Mouse (Mus musculus) C2C12 (cell line): ENCODE measurements around the gene Hvcn1. TPM values are rescaled to one million over a fixed set of nuclear protein-coding genes. Genes with fewer than 3 reads are reported as not detected.
"Not testable (repeated sequence)": the region's sequence is repeated elsewhere in the genome, so short reads cannot be mapped to it uniquely, and the experiment has no call there.

Experiments used
- H3K27me3 ChIP-seq: one replicate; pipeline ENCODE4 v1.6.1; 2011; ENCODE audit not compliant: control insufficient read depth, insufficient read depth, insufficient read length
- H3K36me3 ChIP-seq: one replicate; pipeline ENCODE4 v1.6.1; 2011; ENCODE audit not compliant: control insufficient read depth, insufficient read depth
- H3K4me3 ChIP-seq: one replicate; pipeline ENCODE4 v1.5.1; 2011; ENCODE audit warnings: mild to moderate bottlenecking, control low read depth; ENCODE audit not compliant: poor library complexity, insufficient read depth, severe bottlenecking
- H3K79me2 ChIP-seq: one replicate; pipeline ENCODE4 v1.6.1; 2011; ENCODE audit not compliant: control insufficient read depth, insufficient read depth
- H3K79me3 ChIP-seq: one replicate; pipeline ENCODE4 v1.6.1; 2011; ENCODE audit warnings: low read depth, control low read depth
- H3ac ChIP-seq: one replicate; pipeline ENCODE3; 2011; ENCODE audit warnings: low read depth; ENCODE audit not compliant: control insufficient read depth, insufficient read length
- CEBPB ChIP-seq: IDR thresholded peaks from one replicate; pipeline ENCODE4 v1.6.1; 2011; ENCODE audit warnings: low read depth, mild to moderate bottlenecking, control low read depth, moderate library complexity
- CTCF ChIP-seq: IDR thresholded peaks from one replicate; pipeline ENCODE4 v1.5.1; 2011; ENCODE audit not compliant: control insufficient read depth, insufficient read depth, insufficient read length
- FOSL1 ChIP-seq: IDR thresholded peaks from one replicate; pipeline ENCODE4 v1.8.0; 2011; ENCODE audit warnings: mild to moderate bottlenecking, low read length; ENCODE audit not compliant: poor library complexity, insufficient read depth, severe bottlenecking
- MAX ChIP-seq: IDR thresholded peaks from one replicate; pipeline ENCODE4 v1.6.1; 2011; ENCODE audit warnings: mild to moderate bottlenecking, control low read depth
- MYOD1 ChIP-seq: IDR thresholded peaks from one replicate; pipeline ENCODE4 v1.6.1; 2011; ENCODE audit warnings: low read depth; ENCODE audit not compliant: control insufficient read depth, insufficient read length
- MYOG ChIP-seq: IDR thresholded peaks from one replicate; pipeline ENCODE4 v1.6.1; 2011; ENCODE audit not compliant: control insufficient read depth, insufficient read length; ENCODE audit errors: extremely low read depth
- USF1 ChIP-seq: IDR thresholded peaks from one replicate; pipeline ENCODE4 v1.6.1; 2011; ENCODE audit warnings: low read depth, mild to moderate bottlenecking, control low read depth, moderate library complexity
- polyA plus RNA-seq: library from polyadenylated mRNA; unstranded; fragments of >200 nt; fragmentation: generic; extraction: Trizol; gene quantifications from one replicate; pipeline ENCODE4 v1.2.1, GENCODE M21; 2012; ENCODE audit warnings: missing spikeins

Hvcn1 gene
- polyA plus RNA-seq, 1 experiment: 0.02 TPM

- Histone ChIP-seq H3K36me3 (peaks cover 48% of the 10 kb centered on the region), H3K79me3 (peaks cover 4% of the 10 kb centered on the region), H3ac (no peak overlapping the region), H3K79me2 (peaks cover 18% of the 10 kb centered on the region), H3K27me3 (no peaks in the 10 kb centered on the region), H3K4me3 (no peak overlapping the region)
- TF ChIP-seq MYOG: no peak
- TF ChIP-seq CEBPB: no peak
- no peak for TF ChIP-seq USF1
- no peak for TF ChIP-seq MAX
- TF ChIP-seq MYOD1: no peak
- no peak for TF ChIP-seq FOSL1
Measured at GRCm38 (mm10) chr5:122175961-122176360, 30.6 kb upstream of the Hvcn1 start.

GRCm38 (mm10) chr5:122176398-122176797 is 30.2 kb upstream of the Hvcn1 start:
- Histone ChIP-seq H3K36me3 (peaks cover 44% of the 10 kb centered on the region), H3K27me3 (no peaks in the 10 kb centered on the region), H3K79me3 (no peaks in the 10 kb centered on the region), H3K4me3 (no peak overlapping the region), H3ac (no peak overlapping the region), H3K79me2 (peaks cover 13% of the 10 kb centered on the region)
- TF ChIP-seq USF1 (no peak), CTCF (no peak), MAX (no peak), FOSL1 (no peak), MYOG (no peak), CEBPB (no peak), MYOD1 (no peak)

DNA sequence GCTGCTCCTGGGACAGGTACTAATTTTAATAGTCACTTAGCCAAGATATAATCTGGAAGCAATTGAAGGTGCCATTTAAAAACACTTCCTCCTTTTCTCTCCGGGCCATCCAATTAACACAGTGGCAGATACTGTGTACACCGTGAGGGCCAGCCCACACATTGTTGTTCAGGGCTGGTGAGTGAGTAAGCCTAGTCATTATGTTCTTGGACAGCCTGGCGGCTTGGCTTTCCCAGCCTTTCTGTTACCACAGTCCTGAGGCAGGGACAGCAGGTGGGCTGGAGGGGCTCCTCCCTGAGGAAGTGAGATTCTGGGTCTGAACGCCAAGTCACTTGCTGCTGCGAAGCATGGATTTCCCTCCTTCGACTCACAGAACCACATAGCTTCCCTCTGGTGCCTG is 26.9 kb upstream of the Hvcn1 start:
- peaks cover 20% of the 10 kb centered on the region for H3K36me3 ChIP-seq
- H3K27me3 ChIP-seq: no peaks in the 10 kb centered on the region
- H3K79me2 ChIP-seq: no peaks in the 10 kb centered on the region
- H3K4me3 ChIP-seq: no peak overlapping the region
- no peak overlapping the region for H3ac ChIP-seq
- no peak for TF ChIP-seq MAX
- no peak for TF ChIP-seq CEBPB
- TF ChIP-seq FOSL1: no peak
- TF ChIP-seq USF1: no peak
- TF ChIP-seq MYOD1: no peak
- TF ChIP-seq MYOG: no peak
- TF ChIP-seq CTCF: no peak
- H3K79me3 ChIP-seq: no peaks in the 10 kb centered on the region

DNA sequence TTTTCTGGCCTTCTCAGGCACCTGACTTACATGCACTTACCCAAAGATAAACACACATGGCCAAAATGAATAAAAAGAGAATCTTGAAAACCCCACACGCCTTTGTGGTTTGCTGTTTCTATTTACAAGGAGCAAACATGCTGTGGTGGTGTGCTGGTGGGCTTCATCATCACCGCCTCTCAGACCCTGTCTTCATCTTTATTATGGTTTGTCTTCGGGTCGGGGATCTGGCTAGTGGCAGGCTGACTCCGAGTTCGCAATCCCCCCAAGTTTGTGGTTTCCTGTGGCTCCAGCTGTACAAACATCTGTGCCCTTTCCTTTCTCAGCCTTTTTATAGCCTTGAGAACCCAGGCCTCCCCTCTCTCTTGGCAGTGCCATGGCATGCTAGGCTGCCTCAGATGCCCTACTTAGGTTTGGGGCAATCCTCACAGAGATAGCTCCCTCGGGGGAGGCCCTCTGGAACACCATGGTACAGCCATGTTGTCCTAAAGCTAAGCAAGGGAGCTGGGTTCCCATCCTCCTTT is 22.3 kb upstream of the Hvcn1 start:
- H3K4me3 ChIP-seq: no peak overlapping the region
- no peaks in the 10 kb centered on the region for H3K79me3 ChIP-seq
- H3K36me3 ChIP-seq: no peaks in the 10 kb centered on the region
- no peak for TF ChIP-seq CTCF
- no peak for TF ChIP-seq USF1
- TF ChIP-seq MAX: no peak
- no peak for TF ChIP-seq MYOG
- H3K27me3 ChIP-seq: no peaks in the 10 kb centered on the region
- no peak overlapping the region for H3ac ChIP-seq
- H3K79me2 ChIP-seq: no peaks in the 10 kb centered on the region

DNA sequence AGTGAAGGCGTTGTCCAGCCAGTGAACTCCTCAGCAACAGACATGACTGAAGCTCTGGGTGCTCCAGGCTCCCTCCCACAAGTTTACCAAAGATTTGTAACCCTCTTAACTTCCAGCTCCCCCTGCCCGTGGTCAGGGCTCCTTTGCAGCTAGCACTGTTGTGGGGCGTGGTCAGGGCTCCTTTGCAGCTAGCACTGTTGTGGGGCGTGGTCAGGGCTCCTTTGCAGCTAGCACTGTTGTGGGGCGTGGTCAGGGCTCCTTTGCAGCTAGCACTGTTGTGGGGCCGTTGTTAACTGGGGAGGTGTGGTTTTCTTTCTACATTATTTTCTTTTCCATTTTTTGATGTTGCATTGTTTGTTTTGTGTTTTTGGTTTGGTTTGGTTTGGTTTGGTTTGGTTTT is 21.7 kb upstream of the Hvcn1 start:
- H3K36me3 ChIP-seq, H3ac ChIP-seq, H3K27me3 ChIP-seq, H3K79me3 ChIP-seq, H3K4me3 ChIP-seq, H3K79me2 ChIP-seq: not testable (repeated sequence)

- TF ChIP-seq MYOG (no peak), FOSL1 (no peak), MAX (no peak), CEBPB (no peak), CTCF (no peak), USF1 (no peak), MYOD1 (no peak)
Measured at GRCm38 (mm10) chr5:122189115-122189514, 17.5 kb upstream of the Hvcn1 start.

More at GRCm38 (mm10) chr5:122189115-122189514, 17.5 kb upstream of the Hvcn1 start:
- Histone ChIP-seq H3K27me3 (no peaks in the 10 kb centered on the region), H3K79me3 (no peaks in the 10 kb centered on the region), H3K36me3 (no peaks in the 10 kb centered on the region), H3K79me2 (no peaks in the 10 kb centered on the region), H3K4me3 (no peak overlapping the region), H3ac (no peak overlapping the region)
